Mouse (Mus musculus): ENCODE results near the gene Usp37. TPM values are rescaled to one million over a fixed set of nuclear protein-coding genes. Genes with fewer than 3 reads are reported as not detected.
"Not testable (repeated sequence)": the region's sequence is repeated elsewhere in the genome, so short reads cannot be mapped to it uniquely, and the experiment has no call there.

Gene Usp37
- polyA plus RNA-seq, 1 experiment from 2014 or later, result 35.9 TPM

DNA sequence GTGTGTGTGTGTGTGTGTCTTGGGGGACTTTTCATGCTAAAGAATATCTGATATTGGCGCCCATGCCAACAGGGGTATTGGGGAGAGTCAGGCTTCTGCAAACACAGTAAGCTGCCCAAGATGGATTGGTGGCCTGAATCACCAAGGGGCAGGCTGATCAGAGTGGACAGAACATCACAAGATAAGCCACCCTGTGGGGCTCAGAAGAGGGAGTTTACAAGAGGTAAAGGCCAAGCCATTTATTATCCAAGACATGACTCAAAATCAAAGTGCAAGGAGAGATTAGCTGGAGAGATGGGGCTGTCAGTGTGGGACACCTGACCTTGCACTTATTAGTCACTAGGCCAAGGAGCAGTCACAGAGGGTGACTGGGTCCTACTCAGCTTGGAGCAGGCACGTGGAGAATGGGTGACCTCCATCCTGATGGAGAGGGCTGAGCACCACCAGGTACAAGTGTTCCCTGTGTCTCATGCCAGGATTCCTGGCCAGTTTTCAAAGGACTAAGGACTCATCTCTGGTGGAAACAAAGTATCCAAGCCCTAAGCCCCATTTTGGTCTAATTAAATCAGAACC is 132.2 kb downstream of the Usp37 start:
- WGBS, result 60% methylated on average over 2 of the region's 2 CpGs
- no peaks in the 10 kb centered on the region for H3K4me1 ChIP-seq (replicated peaks; ENCODE audit: control insufficient read depth, insufficient read depth, low read length)
- H3K9me3 ChIP-seq (ENCODE audit: control insufficient read depth, low read length), result no peaks in the 10 kb centered on the region
- H3K27ac ChIP-seq (ENCODE audit: low read length), result no peak overlapping the region
- H3K9ac ChIP-seq (replicated peaks; ENCODE audit: low read depth, low read length), result no peak overlapping the region
- H3K36me3 ChIP-seq (ENCODE audit: control insufficient read depth, insufficient read depth), result no peaks in the 10 kb centered on the region
- H3K4me3 ChIP-seq (replicated peaks; ENCODE audit: low read length), result no peak overlapping the region
- no peaks in the 10 kb centered on the region for H3K27me3 ChIP-seq (replicated peaks; ENCODE audit: control insufficient read depth, insufficient read depth, low read length)
- no peak overlapping the region for H3K4me2 ChIP-seq (ENCODE audit: low read length)
- no peak for ATAC-seq

DNA sequence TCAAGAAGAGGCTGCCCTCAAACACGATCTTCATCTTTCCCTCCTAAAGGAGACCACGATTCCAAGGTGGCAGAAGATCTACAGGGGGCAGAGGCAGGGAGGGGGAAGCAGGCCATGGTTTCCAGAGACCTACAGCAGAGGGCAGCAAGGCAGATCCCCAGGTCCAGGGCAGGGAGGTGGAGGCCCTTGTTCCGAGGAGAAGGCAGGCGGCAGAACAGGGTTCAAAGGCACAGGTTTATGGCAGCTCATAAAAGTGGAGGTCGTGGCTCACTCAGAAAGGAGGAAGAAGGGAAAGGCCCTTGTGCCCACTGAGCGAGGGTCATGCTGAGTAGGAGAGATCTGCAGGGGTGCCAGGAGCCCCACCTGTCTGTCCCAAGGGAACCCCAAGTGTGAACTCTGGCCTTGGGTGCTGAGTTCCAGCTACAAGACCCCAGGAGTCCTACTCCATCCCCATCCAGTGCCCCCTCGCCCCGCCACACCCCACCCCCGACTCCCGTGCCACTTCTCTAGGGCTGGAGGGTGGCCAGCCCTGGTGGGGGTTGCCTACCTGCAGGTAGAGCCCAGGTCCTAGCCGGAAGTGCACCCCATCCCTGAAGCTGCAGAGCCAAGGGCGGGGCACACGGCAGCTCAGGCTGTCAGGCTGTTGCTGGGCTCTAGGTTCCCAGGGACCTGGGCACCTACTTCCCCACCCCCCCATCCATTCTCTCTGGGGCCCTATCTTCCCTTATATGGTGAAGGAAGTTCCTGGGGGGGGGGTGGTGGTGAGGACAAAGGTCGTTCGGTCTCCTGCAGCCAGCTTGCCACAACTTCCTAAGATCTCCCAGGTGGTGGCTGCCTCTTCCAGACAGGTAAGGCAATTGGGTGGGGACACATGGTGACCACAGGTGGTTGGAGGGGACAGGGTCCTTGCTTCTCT is 135.2 kb downstream of the Usp37 start, which contains the start of gene Vil1:
Gene Vil1, plus strand, starts transcription at position 788 of the 916 bp plus-strand sequence.
- no peak within 1 kb of the TSS for H3K4me3 ChIP-seq (replicated peaks; ENCODE audit: low read length)
- no peak within 1 kb of the TSS for H3K9ac ChIP-seq (replicated peaks; ENCODE audit: low read depth, low read length)
- no peaks in the 10 kb centered on the region for H3K36me3 ChIP-seq (ENCODE audit: control insufficient read depth, insufficient read depth)
- no peaks in the 10 kb centered on the region for H3K9me3 ChIP-seq (ENCODE audit: control insufficient read depth, low read length)
- WGBS, result 60% methylated on average over 14 of the region's 15 CpGs
- no peak within 1 kb of the TSS for H3K27ac ChIP-seq (ENCODE audit: low read length)
- H3K27me3 ChIP-seq (replicated peaks; ENCODE audit: control insufficient read depth, insufficient read depth, low read length), result no peaks in the 10 kb centered on the region
- no peak for ATAC-seq
- no peak within 1 kb of the TSS for H3K4me2 ChIP-seq (ENCODE audit: low read length)
- no peaks in the 10 kb centered on the region for H3K4me1 ChIP-seq (replicated peaks; ENCODE audit: control insufficient read depth, insufficient read depth, low read length)

DNA sequence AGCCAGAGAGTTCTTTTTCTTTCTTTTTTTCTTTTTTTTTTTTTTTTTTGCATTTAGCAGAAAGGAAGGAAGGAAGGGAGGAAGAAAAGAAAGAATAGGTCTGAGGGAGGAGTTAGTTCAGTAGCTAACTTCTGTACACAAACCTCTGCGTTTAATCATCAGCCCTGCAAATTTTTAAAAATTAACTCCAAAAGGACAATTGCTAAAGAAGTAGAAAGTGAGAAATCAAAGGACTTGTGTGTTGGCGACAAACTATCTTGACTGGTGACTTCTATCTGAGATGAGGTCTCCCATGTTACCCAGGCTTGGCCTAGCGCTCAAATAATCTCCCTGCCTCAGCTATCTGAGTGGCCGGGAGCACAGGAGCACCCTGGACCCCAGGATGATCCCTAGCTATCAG is 139.9 kb downstream of the Usp37 start:
- no peak for ATAC-seq
- H3K4me2 ChIP-seq (ENCODE audit: low read length), result no peak overlapping the region
- no peaks in the 10 kb centered on the region for H3K36me3 ChIP-seq (ENCODE audit: control insufficient read depth, insufficient read depth)
- no peaks in the 10 kb centered on the region for H3K27me3 ChIP-seq (replicated peaks; ENCODE audit: control insufficient read depth, insufficient read depth, low read length)
- no peaks in the 10 kb centered on the region for H3K4me1 ChIP-seq (replicated peaks; ENCODE audit: control insufficient read depth, insufficient read depth, low read length)
- H3K9me3 ChIP-seq (ENCODE audit: control insufficient read depth, low read length), result no peaks in the 10 kb centered on the region
- 95% methylated on average over 4 of the region's 4 CpGs for WGBS
- H3K4me3 ChIP-seq (replicated peaks; ENCODE audit: low read length), result no peak overlapping the region
- H3K27ac ChIP-seq (ENCODE audit: low read length), result no peak overlapping the region
- no peak overlapping the region for H3K9ac ChIP-seq (replicated peaks; ENCODE audit: low read depth, low read length)

DNA sequence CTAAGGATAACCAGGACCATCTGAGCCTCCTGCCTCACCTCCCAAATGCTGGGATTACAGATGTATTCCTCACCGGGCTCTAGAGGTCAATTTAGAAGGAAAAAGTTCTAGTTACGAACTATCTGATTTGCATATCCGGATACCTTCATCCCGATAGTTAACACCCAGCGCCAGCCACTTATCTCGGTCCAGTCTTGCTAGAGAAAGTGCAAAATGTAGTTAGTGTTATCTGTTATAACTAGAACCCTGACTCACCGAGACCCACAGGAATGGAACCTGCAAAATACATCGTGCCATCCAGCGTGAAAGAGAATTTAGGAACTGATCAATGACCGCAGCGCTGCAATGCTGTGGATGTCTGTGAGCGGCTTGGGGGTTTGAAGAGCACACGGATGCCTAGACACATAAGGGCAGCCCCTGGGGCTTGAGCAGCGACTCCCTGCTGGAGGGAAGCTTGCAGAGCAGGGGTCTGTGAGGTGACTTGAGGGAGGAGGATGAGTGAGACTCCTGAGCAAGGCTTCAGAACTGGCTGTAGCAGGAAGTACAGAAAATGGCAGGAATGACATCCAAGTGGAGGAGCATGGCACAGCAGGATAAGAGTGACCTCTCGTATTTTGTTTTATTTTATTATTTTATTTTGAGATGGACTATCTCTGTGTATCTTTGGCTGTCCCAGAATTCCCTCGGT is 142.9 kb downstream of the Usp37 start:
- no peak overlapping the region for H3K9ac ChIP-seq (replicated peaks; ENCODE audit: low read depth, low read length)
- H3K36me3 ChIP-seq (ENCODE audit: control insufficient read depth, insufficient read depth), result no peaks in the 10 kb centered on the region
- no peak for ATAC-seq

DNA sequence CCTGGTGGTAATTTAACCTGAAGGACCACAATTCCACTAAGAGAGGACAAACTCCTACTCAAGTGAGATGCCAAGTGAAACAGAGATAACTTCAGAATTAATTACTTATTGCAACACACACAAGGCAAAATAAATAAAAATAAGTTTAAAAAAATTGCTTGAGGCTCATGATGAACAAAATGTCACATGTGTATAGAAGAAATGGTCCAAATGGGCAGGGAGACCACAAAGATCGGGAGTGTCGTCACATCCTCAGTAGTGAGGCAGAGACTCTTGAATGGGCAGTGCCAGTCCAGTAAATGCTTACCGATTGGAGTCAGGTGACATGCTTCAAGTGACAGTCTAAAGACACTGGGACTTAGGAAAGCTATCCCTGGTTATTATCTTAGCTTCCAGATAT is 143.6 kb downstream of the Usp37 start:
- Histone ChIP-seq H3K9ac (replicated peaks; ENCODE audit: low read depth, low read length) (no peak overlapping the region), H3K9me3 (ENCODE audit: control insufficient read depth, low read length) (no peaks in the 10 kb centered on the region), H3K4me1 (replicated peaks; ENCODE audit: control insufficient read depth, insufficient read depth, low read length) (peaks cover 5% of the 10 kb centered on the region), H3K27me3 (replicated peaks; ENCODE audit: control insufficient read depth, insufficient read depth, low read length) (no peaks in the 10 kb centered on the region), H3K36me3 (ENCODE audit: control insufficient read depth, insufficient read depth) (no peaks in the 10 kb centered on the region), H3K4me3 (replicated peaks; ENCODE audit: low read length) (no peak overlapping the region), H3K4me2 (ENCODE audit: low read length) (no peak overlapping the region), H3K27ac (ENCODE audit: low read length) (no peak overlapping the region)
- no peak for ATAC-seq
- 84% methylated on average over 3 of the region's 3 CpGs for WGBS

More for the DNA sequence above, 142.9 kb downstream of the Usp37 start:
- H3K4me1 ChIP-seq (replicated peaks; ENCODE audit: control insufficient read depth, insufficient read depth, low read length), result peaks cover 5% of the 10 kb centered on the region
- no peak overlapping the region for H3K4me2 ChIP-seq (ENCODE audit: low read length)
- no peak overlapping the region for H3K4me3 ChIP-seq (replicated peaks; ENCODE audit: low read length)
- 60% methylated on average over 16 of the region's 16 CpGs for WGBS
- no peaks in the 10 kb centered on the region for H3K9me3 ChIP-seq (ENCODE audit: control insufficient read depth, low read length)
- no peak overlapping the region for H3K27ac ChIP-seq (ENCODE audit: low read length)
- no peaks in the 10 kb centered on the region for H3K27me3 ChIP-seq (replicated peaks; ENCODE audit: control insufficient read depth, insufficient read depth, low read length)

DNA sequence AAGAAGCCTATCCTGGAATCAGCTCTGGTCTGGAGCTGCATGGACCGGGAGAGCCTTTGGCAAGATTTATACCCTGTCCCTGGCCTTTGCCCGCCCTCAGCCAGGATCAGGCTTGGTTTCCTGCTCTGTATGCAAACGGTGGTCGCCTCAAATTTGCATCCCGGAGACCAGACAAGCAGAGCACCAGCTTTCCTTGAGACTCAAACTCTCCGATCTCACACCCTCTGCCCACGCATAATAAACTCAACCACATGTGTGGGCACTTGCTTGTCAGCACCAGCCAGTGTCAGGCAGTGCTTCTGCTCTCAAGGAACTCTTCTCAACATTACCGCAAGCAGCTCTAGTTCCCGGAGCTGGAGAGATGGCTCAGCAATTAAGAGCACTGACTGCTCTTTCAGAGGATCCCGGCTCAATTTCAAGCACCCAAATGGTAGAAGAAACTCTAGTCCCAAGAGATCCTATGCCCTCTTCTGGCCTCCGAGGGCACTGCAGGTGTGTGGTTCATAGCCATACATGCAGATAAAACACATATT is 146.1 kb downstream of the Usp37 start:
- Histone ChIP-seq H3K9ac (replicated peaks; ENCODE audit: low read depth, low read length) (peak overlapping the region; percentile 66), H3K9me3 (ENCODE audit: control insufficient read depth, low read length) (no peaks in the 10 kb centered on the region), H3K4me2 (ENCODE audit: low read length) (peak overlapping the region; percentile 86), H3K36me3 (ENCODE audit: control insufficient read depth, insufficient read depth) (no peaks in the 10 kb centered on the region), H3K4me3 (replicated peaks; ENCODE audit: low read length) (peak overlapping the region; percentile 57), H3K27me3 (replicated peaks; ENCODE audit: control insufficient read depth, insufficient read depth, low read length) (no peaks in the 10 kb centered on the region), H3K27ac (ENCODE audit: low read length) (peak overlapping the region; percentile 5; the same call in 1 of the 2 replicates), H3K4me1 (replicated peaks; ENCODE audit: control insufficient read depth, insufficient read depth, low read length) (peaks cover 9% of the 10 kb centered on the region)
- WGBS, result 4% methylated on average over 11 of the region's 11 CpGs
- peak; percentile 39 for ATAC-seq

DNA sequence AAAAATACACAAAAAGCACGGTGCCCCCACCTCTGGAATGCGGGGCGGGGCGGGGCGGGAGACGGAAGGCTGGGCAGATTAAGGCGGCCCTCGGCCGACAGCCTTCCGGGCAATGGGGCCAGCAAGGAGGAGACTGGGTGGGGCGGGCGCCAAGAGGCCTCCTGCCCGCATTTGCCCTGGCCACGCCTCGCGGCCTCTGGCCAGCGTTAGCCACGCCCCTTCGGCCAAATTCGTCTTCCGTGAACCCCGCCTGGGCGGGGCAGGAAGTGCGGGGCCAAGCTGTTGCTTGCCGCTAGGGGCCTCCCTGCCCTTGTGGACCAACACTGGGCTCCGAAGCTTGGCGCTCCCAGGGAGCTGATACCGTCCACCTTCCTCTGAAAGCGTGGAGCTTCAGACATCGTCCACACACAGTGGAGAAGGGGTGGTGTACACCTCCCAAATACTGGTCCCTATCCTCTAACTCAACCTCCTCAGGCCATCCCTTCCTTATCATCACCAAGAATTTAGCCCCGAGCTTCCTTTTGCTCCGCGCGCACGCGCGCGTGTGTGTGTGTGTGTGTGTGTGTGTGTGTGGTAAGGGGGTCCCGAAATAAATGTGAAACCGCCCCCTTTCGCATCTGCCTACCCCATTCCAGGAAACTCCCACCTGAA is 146.7 kb downstream of the Usp37 start:
- Histone ChIP-seq H3K4me1 (replicated peaks; ENCODE audit: control insufficient read depth, insufficient read depth, low read length) (peaks cover 15% of the 10 kb centered on the region), H3K27me3 (replicated peaks; ENCODE audit: control insufficient read depth, insufficient read depth, low read length) (no peaks in the 10 kb centered on the region), H3K9ac (replicated peaks; ENCODE audit: low read depth, low read length) (peak overlapping the region; percentile 66), H3K9me3 (ENCODE audit: control insufficient read depth, low read length) (no peaks in the 10 kb centered on the region), H3K4me2 (ENCODE audit: low read length) (peak overlapping the region; percentile 86), H3K36me3 (ENCODE audit: control insufficient read depth, insufficient read depth) (no peaks in the 10 kb centered on the region), H3K27ac (ENCODE audit: low read length) (peak overlapping the region; percentile 5; the same call in 1 of the 2 replicates), H3K4me3 (replicated peaks; ENCODE audit: low read length) (peak overlapping the region; percentile 57)
- ATAC-seq, result peak; percentile 86
- WGBS, result 0% methylated on average over 41 of the region's 41 CpGs

DNA sequence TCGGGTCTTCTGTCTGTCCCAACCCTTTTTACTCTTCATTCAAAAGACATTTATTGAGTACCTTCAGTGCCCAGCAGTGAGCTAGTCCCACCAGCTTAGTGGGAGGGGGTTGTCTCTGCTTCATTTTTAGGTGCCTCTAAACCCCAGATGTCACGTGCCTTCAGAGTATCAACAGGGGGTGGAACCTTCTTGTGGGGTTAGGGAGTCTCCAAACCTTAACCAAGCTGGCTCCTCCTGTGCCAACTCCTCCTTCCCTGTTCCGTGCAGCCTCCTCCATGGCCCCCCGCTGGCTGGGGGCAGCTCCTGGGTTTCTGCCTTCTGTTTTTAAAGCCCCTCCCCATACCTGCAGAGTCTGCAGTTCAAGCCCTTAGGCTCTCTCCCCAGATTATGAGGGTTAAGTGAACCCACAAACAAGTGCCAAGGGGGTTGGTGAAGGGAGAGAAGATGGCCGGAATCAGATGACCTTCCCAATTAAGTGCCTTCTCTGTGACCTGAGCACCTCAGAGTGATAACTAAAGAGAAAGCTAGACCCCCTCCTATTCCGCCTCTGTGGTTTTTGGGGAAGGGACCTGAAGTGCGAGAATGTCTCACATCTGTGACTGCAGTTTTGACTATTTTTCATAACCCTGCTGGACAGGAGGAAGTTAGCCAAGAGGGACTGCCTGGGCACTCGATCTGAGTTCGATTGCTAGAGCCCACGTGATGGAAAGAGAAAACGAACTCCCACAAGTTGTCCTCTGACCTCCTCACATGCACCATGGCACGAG is 147.4 kb downstream of the Usp37 start:
- not testable (repeated sequence) for H3K27ac ChIP-seq (ENCODE audit: low read length); H3K9ac ChIP-seq (replicated peaks; ENCODE audit: low read depth, low read length); H3K27me3 ChIP-seq (replicated peaks; ENCODE audit: control insufficient read depth, insufficient read depth, low read length); H3K9me3 ChIP-seq (ENCODE audit: control insufficient read depth, low read length); ATAC-seq; H3K36me3 ChIP-seq (ENCODE audit: control insufficient read depth, insufficient read depth)
- WGBS, result 7% methylated on average over 11 of the region's 12 CpGs
- Histone ChIP-seq H3K4me1 (replicated peaks; ENCODE audit: control insufficient read depth, insufficient read depth, low read length) (peaks cover 19% of the 10 kb centered on the region), H3K4me2 (ENCODE audit: low read length) (peak overlapping the region; percentile 86), H3K4me3 (replicated peaks; ENCODE audit: low read length) (peak overlapping the region; percentile 57)

All from forebrain, embryonic 16.5 days (tissue).